Mouse (Mus musculus) forebrain, postnatal 0 days (tissue): ENCODE data around the gene Hnrnpd. TPM values are rescaled to one million over a fixed set of nuclear protein-coding genes. Genes with fewer than 3 reads are reported as not detected.

Experiments
- ATAC-seq: fragments of 200-750 bp; cut with Nextera tagmentation; 2 replicates; pipeline ENCODE4 v1.8.0; 2017; ENCODE audit warnings: mild to moderate bottlenecking, moderate library complexity
- DNase-seq: peaks from one replicate; pipeline ENCODE4 v3.0.0-alpha.2; 2015
- H3K27ac ChIP-seq: fragments of 300-500 bp; sonication (generic); 2 replicates; pipeline ENCODE4 v1.5.1; 2014; ENCODE audit warnings: low read depth, mild to moderate bottlenecking, antibody characterized with exemption, low read length, moderate library complexity, mixed read lengths
- H3K27me3 ChIP-seq: fragments of 300-500 bp; sonication (generic); 2 replicates; pipeline ENCODE4 v1.6.1; 2014; ENCODE audit warnings: mild to moderate bottlenecking, low read length, mixed read lengths; ENCODE audit not compliant: insufficient read depth
- H3K36me3 ChIP-seq: fragments of 300-500 bp; sonication (generic); 2 replicates; pipeline ENCODE4 v1.6.1; 2014; ENCODE audit warnings: mild to moderate bottlenecking, moderate library complexity; ENCODE audit not compliant: insufficient read depth
- H3K4me1 ChIP-seq: fragments of 300-500 bp; sonication (generic); 2 replicates; pipeline ENCODE4 v1.6.1; 2014; ENCODE audit warnings: antibody characterized with exemption; ENCODE audit not compliant: insufficient read depth
- H3K4me2 ChIP-seq: fragments of 300-500 bp; sonication (generic); 2 replicates; pipeline ENCODE4 v1.6.1; 2014; ENCODE audit warnings: low read depth, mild to moderate bottlenecking, moderate library complexity
- H3K4me3 ChIP-seq: fragments of 300-500 bp; sonication (generic); 2 replicates; pipeline ENCODE4 v1.5.1; 2014; ENCODE audit warnings: low read depth, low read length, mixed read lengths
- H3K9ac ChIP-seq: fragments of 300-500 bp; sonication (generic); 2 replicates; pipeline ENCODE4 v1.6.1; 2014; ENCODE audit warnings: mild to moderate bottlenecking
- H3K9me3 ChIP-seq: fragments of 300-500 bp; sonication (generic); 2 replicates; pipeline ENCODE4 v1.6.1; 2016; ENCODE audit warnings: low read length
- CTCF ChIP-seq: sonication (generic); IDR thresholded peaks from 2 replicates; pipeline ENCODE4 v1.5.1; 2016; ENCODE audit warnings: antibody characterized with exemption, control low read depth, low read depth
- WGBS: fragments of 180-500 bp; shearing (Covaris S2); extraction: QIAGEN DNeasy Blood & Tissue Kit; methylation state at CpG from one replicate; pipeline ENCODE4 v1.1.7; 2014; 5-methylcytosine and 5-hydroxymethylcytosine counted together
- polyA plus RNA-seq: library from polyadenylated mRNA; unstranded; fragments of >200 nt; fragmentation: Nextera tagmentation; extraction: Ambion mirVana; gene quantifications from 2 replicates; pipeline ENCODE4 v1.2.1, GENCODE M21; 2015
- total RNA-seq: library from RNA; depleted of rRNA; stranded (reverse); fragments of >200 nt; gene quantifications from 2 replicates; pipeline ENCODE4 v1.2.3, GENCODE M21; 2014

The Hnrnpd gene
- total and polyA plus RNA-seq, 2 experiments from 2014 or later, result 45.7 to 120 TPM

DNA sequence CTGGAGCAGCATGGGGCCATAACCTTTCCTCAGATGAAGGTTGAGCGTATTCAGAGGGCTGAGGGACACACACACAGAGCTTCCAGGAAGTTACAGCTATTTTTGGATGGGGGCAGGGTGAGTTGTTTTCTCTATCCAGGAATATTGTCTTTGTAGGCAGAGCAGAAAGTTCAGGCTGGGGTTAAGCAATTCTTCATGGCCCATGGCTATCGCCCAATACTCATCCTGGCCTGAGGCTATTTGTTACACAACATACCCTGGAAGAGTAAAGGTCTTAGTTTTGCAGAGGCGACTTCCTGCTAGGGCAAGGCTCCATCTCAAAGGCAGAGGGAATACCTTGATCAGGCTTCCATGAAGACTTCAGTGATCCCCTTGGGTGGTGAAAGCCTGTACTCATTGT lies 15.4 kb upstream of the Hnrnpd start:
- WGBS, result 84% methylated on average over 3 of the region's 3 CpGs
- TF ChIP-seq CTCF, result no peak
- ATAC-seq, result no peak

DNA sequence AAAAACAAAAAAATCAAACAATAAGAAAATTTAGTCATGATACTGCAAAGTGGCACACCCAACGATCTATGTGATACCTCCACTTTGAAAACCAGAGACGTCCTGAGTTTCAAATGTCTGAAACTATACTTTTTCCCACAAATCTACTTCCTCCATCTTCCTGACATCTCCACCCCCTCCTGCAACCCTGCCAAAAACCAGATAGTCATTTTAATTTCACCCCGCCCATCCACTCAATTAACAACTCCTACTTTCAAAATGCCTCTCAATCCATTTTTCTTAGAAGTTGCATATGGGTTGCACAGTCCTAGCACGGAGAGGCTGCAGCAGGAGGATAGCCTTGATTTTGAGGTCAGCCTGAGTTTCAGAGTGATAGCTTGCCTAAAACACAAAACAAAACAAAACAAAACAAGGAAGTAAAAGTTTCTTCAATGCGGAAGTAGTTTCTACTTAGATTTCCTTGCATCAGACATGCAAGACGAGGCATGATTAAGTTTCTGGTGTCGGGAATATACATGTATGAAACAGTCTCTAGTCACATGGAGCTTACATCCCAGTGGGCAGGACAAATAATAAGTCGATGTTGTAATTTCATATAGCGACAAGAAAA lies 4.8 kb upstream of the Hnrnpd start:
- Histone ChIP-seq H3K4me2 (no peak overlapping the region), H3K27ac (no peak overlapping the region), H3K9me3 (no peaks in the 10 kb centered on the region), H3K9ac (no peak overlapping the region), H3K27me3 (no peaks in the 10 kb centered on the region), H3K36me3 (no peaks in the 10 kb centered on the region), H3K4me3 (no peak overlapping the region), H3K4me1 (no peaks in the 10 kb centered on the region)
- WGBS, result 93% methylated on average over 9 of the region's 9 CpGs
- ATAC-seq (no peak), DNase-seq (no peak)
- TF ChIP-seq CTCF, result no peak

More for the DNA sequence above, 15.4 kb upstream of the Hnrnpd start:
- H3K9ac ChIP-seq, result no peak overlapping the region
- no peaks in the 10 kb centered on the region for H3K4me1 ChIP-seq
- H3K4me3 ChIP-seq, result no peak overlapping the region
- no peak for DNase-seq
- 0 out of 2 replicates have a peak, but pooled peaks cover 7% of the 10 kb centered on the region for H3K9me3 ChIP-seq
- no peak overlapping the region for H3K4me2 ChIP-seq
- no peaks in the 10 kb centered on the region for H3K36me3 ChIP-seq
- no peak overlapping the region for H3K27ac ChIP-seq
- no peaks in the 10 kb centered on the region for H3K27me3 ChIP-seq

DNA sequence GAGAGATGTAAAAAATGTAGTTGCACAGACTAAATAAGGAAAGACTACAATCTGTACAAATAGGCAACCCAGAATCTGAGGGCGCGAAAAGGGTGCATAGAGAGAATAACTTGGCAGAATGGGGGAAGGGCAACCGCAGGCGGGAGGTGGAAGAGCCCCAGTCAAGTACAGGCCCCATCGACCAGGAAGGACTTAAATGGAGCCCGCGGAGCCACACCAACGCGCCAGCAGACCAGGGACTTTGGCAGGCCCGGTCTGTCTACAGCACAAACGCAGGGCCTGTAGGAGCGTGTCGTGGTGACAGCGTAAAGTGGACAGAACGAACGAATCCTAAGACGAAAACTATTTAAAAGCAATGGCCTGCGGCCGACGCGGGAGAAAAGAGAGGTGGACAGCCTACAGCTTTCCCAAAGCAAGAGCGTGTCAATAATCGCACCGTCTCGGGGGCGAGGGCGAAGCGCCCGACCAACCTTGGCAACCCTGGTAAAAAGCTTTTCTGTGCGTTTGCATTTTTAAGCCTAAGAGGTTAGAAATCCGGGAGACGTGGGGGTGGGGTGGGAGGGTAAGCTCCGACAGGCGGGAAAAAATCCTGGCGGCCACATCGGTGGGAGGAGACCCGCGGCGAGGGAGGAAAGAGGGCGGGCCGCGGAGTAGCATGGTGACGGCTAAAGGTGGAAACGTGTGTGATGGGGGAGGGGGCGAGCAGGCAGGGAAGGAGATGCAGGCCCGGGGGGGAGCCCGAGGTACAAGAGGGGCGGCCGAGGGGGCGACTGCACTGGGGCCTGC lies 1.0 kb downstream of the Hnrnpd start:
- H3K4me1 ChIP-seq, result peaks cover 24% of the 10 kb centered on the region
- H3K9me3 ChIP-seq, result no peaks in the 10 kb centered on the region
- no peak for TF ChIP-seq CTCF
- H3K36me3 ChIP-seq, result no peaks in the 10 kb centered on the region
- 2% methylated on average over 47 of the region's 50 CpGs for WGBS
- peak; percentile 72 for DNase-seq
- no peaks in the 10 kb centered on the region for H3K27me3 ChIP-seq
- peak overlapping the region; percentile 99 for H3K27ac ChIP-seq
- peak overlapping the region; percentile 83 for H3K9ac ChIP-seq
- ATAC-seq, result peak; percentile 40
- peak overlapping the region; percentile 90 for H3K4me3 ChIP-seq
- H3K4me2 ChIP-seq, result peak overlapping the region; percentile 80

DNA sequence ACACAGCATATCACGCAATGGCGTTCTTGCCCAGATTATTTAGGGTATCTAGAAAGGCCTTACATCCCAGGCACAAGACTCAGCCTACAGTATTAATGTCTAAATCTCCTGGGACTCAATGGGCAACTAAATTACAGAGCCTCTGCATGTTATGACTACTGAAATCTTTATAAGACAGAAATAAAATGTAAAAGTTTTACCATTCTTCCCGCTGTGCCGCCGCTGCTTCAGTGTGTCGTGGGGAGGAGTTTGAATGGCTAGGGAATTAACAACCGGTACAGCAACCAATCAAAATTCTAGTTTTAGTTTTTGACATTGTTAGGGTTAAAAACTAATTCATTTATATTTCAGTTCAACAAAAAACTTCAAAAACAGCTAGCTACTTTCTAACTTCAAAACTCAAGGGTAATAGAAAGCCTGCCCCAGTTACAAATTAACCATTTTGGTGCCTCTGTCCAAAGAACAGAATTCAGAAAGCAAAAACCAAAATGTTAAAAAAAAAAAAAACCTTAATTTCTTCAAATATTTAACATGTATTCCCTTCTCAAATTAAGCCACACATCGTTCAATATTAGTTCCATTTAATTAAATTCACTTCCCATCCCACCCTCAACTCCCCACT lies 2.3 kb downstream of the Hnrnpd start:
- TF ChIP-seq CTCF, result no peak
- Histone ChIP-seq H3K4me1 (peaks cover 24% of the 10 kb centered on the region), H3K9me3 (no peaks in the 10 kb centered on the region), H3K27ac (no peak overlapping the region), H3K4me3 (peak overlapping the region; percentile 90), H3K36me3 (no peaks in the 10 kb centered on the region), H3K4me2 (peak overlapping the region; percentile 80), H3K9ac (peak overlapping the region; percentile 83), H3K27me3 (no peaks in the 10 kb centered on the region)
- no peak for ATAC-seq
- 3% methylated on average over 8 of the region's 8 CpGs for WGBS
- no peak for DNase-seq

DNA sequence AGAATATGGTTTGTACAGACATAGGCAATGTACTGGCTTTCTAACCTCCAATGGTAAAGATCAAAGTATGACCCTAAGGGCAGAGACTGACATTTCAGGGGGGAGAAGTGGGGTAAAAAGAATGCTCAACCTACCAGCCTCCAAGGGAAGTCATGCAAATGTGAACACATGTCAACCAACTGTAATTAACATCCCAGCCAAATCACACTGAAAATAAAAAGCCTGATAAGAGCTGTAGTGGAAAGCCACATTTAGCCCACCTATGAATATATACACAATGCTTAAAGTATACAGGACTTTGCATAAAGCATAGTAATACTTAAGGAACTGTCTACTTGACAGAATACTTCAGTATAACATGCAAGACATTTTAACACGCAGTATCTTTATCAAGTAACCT lies 3.0 kb downstream of the Hnrnpd start:
- ATAC-seq (no peak), DNase-seq (no peak)
- Histone ChIP-seq H3K27ac (no peak overlapping the region), H3K4me1 (peaks cover 24% of the 10 kb centered on the region), H3K4me2 (peak overlapping the region; percentile 80), H3K27me3 (no peaks in the 10 kb centered on the region), H3K4me3 (peak overlapping the region; percentile 90), H3K36me3 (no peaks in the 10 kb centered on the region), H3K9me3 (no peaks in the 10 kb centered on the region), H3K9ac (no peak overlapping the region)
- TF ChIP-seq CTCF, result no peak
- 74% methylated on average over 1 of the region's 1 CpGs for WGBS

DNA sequence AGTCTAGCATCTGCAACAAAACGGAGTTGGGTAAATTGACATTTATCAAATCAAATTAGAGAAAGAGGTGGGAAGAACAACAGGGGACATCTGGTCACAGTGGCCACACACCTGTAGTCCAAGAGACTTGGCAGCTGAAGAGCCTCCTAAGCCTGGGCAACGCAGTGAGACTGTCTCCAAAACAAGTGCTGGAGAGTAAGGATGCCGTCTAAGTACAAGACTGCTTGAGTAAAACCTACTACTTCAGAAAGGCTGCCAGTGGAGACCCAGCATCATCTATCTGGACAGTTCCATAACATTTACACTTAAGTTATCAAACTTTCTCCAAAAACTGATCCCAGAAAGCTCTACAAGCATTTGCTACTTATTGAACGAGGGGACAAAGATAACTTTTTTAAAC lies 3.7 kb downstream of the Hnrnpd start:
- Histone ChIP-seq H3K27ac (no peak overlapping the region), H3K9me3 (no peaks in the 10 kb centered on the region), H3K27me3 (no peaks in the 10 kb centered on the region), H3K4me1 (peaks cover 24% of the 10 kb centered on the region), H3K36me3 (no peaks in the 10 kb centered on the region), H3K4me2 (peak overlapping the region; percentile 80), H3K4me3 (no peak overlapping the region; the same call in 1 of the 2 replicates), H3K9ac (no peak overlapping the region)
- no peak for DNase-seq
- 40% methylated on average over 4 of the region's 4 CpGs for WGBS
- TF ChIP-seq CTCF, result no peak
- ATAC-seq, result no peak

DNA sequence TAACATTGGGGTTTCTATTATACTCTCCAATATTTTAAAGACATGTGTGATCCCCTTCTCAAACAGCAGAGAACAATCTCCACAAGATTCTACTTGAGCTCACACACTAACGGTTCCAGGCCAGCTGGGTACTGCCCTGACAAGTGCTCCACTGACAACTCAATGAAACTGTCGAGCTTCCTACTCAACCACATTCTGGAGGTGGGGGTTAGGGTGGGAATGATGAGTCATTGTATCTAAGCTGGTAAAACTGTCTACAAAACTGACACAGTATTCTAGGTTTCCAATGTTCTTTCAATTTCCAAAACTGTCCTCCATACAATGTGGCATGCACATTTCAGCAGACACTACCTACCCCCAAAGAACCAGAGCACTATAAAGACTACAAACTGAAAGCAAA lies 4.8 kb downstream of the Hnrnpd start:
- Histone ChIP-seq H3K4me2 (no peak overlapping the region), H3K9me3 (no peaks in the 10 kb centered on the region), H3K27ac (no peak overlapping the region), H3K4me1 (peaks cover 24% of the 10 kb centered on the region), H3K27me3 (no peaks in the 10 kb centered on the region), H3K9ac (no peak overlapping the region), H3K36me3 (no peaks in the 10 kb centered on the region), H3K4me3 (no peak overlapping the region)
- TF ChIP-seq CTCF, result no peak
- WGBS, result 10% methylated on average over 2 of the region's 2 CpGs
- DNase-seq, result no peak
- ATAC-seq, result no peak
